Mouse (Mus musculus) thymus, postnatal 4 days (tissue): ENCODE measurements around the gene Pitpnc1.

Experiments
- DNase-seq: peaks from one replicate; pipeline ENCODE4 v3.0.0; 2021

The Pitpnc1 gene

GRCm38 (mm10) chr11:107437723-107438122 lies 32.8 kb downstream of the Pitpnc1 start:
- no peak for DNase-seq

- DNase-seq, result no peak
Measured at GRCm38 (mm10) chr11:107435776-107436449, 34.6 kb downstream of the Pitpnc1 start.

DNA sequence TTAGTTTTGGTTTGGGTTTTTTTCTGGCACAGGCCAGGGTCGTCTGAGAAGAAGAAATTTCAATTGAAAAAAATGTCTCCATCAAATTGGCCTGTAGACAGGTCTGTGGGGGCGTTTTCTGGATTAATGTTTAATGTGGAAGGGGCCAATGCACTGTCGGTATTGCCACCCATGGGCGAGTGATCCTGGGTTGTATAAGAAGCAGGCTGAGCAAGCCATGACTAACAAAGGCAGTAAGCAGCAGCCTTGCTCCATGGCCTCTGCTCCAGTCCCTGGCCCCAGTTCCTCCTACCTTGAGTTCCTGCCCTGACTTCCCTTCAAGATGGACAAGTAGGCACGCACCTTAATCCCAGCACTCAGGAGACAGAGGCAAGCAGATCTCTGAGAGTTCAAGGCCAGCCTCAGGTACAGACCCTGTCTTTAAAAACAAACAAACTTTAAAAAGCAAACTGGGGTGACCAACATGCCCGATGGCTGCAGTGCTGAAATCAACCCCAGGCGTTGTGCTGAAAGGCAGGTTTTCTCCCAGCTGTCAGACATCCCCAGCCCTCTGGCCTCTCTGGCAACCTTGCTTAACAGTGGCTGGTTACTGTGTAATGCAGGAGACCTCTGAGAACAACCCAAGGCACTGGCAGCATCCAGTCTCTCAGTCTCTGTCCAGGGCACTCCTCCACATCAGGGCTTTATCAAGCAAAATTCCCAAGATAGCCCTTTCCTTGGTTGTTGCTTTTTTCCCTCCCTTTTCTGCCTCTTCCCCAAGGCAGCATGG lies 39.1 kb downstream of the Pitpnc1 start:
- no peak for DNase-seq

- DNase-seq, result no peak
Measured at GRCm38 (mm10) chr11:107428011-107428410, 42.5 kb downstream of the Pitpnc1 start.

DNA sequence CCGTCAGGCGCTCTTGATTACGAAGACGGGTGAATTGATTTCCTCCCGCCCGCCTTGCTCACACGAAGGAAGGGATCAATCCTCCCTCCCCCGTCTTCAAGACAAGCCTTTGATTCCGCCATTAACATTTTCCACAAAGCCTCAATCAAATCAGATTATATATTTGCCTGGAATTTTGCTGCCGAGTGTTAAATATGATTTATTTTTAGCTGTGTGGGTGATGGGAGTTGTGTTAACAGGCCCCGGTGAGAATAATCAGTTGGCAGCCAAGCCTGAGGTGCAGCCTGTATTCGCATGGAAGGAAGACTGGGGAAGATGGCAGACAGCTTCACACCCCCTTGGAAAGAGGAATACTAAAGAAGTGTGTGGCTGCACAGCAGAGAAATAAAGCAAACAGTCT lies 46.3 kb downstream of the Pitpnc1 start:
- no peak for DNase-seq

DNA sequence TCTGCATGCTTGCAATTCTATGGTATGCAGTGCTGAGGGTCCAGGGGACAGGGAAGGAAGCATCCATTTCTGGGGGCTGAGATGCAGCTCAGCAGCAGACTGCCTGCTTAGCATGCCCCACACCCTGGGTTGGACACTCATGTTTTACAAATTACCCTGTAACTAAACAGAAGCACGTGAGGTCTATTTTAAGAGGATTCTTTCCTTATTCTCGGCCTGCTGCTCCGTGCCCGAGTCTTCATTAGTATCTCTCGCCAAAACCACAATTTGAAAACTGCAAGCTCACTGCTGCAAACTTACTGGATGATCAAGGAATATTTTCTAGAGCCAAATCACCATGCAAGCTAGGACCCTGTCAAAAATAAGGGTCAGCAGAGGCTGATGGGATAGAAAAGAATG lies 48.1 kb downstream of the Pitpnc1 start:
- DNase-seq, result no peak

- DNase-seq, result no peak
Measured at GRCm38 (mm10) chr11:107421751-107422355, 48.6 kb downstream of the Pitpnc1 start.

DNA sequence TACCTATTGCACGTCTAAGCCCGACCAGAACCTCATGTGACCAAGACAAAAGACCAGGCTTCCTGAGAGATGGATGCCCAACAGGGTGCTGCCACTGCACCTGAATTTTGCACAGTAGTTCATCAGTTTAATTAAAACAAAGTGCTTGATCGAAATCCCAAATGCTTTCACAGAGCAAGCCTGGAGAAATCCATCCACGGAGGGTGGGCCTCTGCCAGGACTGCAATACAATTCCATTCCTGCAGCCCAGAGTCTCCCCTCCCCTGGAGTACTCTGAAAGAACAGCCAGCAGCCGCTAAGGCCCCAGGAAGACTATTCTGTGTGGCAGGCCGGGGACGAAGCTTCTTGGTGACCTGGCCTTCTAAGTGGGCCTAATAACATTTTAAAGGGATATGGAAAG lies 50.6 kb downstream of the Pitpnc1 start:
- DNase-seq, result no peak

GRCm38 (mm10) chr11:107417041-107417583 lies 53.4 kb downstream of the Pitpnc1 start:
- peak; percentile 78 for DNase-seq

DNA sequence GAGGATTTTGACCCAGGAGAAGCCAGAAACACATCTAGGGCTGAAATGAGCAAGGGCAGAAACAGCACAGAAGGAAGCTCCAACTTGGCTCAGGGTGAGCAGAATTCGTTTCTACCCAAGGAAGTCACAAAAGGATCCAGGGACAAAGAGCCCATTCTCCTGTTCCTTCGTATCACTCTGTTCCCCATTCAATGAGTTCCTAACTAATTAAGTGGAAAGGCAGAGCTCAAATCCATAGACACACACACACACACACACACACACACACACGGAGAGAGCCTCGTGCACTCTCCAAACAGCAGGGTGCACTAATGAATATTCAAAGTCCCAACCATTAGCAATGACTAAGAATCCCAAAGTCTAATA lies 54.0 kb downstream of the Pitpnc1 start:
- DNase-seq, result no peak

DNA sequence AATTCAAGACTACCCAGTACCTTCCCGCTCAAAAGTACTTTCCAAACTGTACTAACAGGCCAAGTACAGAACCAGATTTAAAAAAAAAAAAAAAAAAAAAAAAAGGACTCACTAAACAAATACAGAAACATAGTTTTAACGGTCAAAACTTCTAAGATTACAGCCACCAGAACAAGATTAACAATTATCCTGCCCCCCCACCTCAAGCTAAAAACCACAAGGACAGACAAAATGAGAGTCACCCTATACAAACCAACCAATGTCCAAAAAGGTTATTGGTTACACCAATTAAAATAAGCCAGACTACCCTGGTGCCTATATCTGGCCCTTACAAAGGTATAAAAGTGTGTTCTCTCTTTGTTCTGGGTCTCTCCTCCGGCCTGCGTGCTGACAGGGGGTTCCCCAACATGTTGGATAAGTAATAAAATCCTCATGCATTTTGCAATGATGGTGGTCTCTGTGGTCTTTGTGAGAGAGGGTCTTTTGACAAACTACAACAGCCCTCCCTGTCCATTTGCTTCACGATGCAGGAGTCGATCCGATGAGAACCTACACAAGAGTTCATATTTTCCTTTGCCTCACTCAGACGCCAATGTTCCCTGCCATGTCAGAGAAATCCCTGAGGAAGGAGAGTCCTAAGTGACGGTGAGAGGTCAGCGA lies 54.5 kb downstream of the Pitpnc1 start:
- no peak for DNase-seq

- DNase-seq, result no peak
Measured at GRCm38 (mm10) chr11:107414996-107415747, 55.3 kb downstream of the Pitpnc1 start.

GRCm38 (mm10) chr11:107413251-107413655 lies 57.2 kb downstream of the Pitpnc1 start:
- peak; percentile 86 for DNase-seq

DNA sequence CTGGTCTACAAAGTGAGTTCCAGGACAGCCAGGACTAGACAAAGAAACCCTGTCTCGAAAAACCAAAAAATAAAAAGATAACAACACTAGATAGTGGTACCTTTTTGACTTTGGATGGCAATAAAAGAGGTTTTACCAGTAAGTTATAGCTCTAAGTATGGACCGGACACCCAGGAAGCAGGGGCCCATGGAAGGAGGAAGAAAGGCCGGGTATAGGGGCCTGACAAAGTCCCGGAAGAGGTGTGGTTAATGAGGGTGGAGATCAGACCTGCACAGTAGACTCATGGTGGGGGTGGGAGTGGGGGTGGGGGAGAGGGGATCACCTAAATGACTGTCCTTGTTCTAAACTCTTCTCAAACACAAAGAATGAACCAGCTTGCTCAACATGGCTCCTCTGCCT lies 58.4 kb downstream of the Pitpnc1 start:
- DNase-seq, result no peak

DNA sequence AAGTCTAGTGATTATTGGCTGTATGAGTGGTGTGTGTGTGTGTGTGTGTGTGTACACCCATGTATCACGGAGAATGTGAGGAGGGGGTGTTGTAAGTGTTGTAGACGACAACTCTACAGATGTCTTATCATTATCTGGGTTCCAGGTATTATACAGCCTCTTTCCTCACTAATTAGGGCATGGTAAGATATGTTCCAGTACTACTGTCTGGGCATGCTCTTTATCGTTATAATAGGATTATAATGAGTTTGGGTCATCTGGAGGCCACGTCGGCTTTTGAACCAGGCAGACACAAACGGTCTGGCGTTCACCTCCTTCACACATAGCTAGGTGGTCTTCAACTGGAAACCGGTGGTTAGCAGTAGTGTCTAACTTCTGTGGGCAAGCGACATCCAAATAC lies 58.9 kb downstream of the Pitpnc1 start:
- DNase-seq, result no peak

DNA sequence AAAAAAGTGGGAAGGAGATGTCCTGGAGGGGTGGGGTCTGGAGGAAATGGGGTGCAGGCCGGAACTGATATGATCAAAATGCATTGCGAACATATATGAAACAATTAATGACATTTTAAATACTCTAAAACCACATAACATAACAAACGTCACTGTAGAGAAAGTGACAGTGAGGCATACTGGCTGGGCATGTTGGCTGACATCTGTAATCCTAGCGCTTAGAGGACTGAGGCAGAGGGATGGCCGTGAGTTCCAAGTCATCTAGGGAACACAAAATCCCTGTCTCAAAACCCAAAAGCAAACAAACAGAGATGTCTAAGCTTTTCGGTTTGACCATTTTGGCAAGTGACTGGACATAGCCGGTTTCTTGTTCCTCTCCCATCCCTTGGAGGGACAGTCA lies 59.7 kb downstream of the Pitpnc1 start:
- no peak for DNase-seq

- DNase-seq, result no peak
Measured at GRCm38 (mm10) chr11:107410090-107410732, 60.3 kb downstream of the Pitpnc1 start.

- DNase-seq, result no peak
Measured at GRCm38 (mm10) chr11:107408886-107409285, 61.6 kb downstream of the Pitpnc1 start.

DNA sequence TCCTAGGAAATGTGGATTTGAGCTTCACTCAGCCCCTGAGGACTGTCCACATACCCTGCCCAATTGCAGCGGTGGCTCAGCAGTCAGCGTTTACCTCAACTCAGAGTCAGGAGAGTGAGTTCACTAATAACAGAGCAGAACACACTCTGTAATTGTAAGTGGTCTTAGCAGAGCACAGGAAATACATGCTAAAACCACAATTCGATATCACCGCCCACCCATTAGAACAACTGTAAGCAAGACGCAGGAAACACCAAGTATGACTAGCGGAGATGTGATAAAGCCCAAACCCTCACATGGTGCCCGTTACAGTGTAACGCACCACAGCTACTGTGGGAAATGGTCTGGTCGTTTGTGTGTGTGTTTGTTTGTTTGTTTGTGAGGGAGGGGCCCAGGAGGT lies 62.8 kb downstream of the Pitpnc1 start:
- DNase-seq, result no peak

DNA sequence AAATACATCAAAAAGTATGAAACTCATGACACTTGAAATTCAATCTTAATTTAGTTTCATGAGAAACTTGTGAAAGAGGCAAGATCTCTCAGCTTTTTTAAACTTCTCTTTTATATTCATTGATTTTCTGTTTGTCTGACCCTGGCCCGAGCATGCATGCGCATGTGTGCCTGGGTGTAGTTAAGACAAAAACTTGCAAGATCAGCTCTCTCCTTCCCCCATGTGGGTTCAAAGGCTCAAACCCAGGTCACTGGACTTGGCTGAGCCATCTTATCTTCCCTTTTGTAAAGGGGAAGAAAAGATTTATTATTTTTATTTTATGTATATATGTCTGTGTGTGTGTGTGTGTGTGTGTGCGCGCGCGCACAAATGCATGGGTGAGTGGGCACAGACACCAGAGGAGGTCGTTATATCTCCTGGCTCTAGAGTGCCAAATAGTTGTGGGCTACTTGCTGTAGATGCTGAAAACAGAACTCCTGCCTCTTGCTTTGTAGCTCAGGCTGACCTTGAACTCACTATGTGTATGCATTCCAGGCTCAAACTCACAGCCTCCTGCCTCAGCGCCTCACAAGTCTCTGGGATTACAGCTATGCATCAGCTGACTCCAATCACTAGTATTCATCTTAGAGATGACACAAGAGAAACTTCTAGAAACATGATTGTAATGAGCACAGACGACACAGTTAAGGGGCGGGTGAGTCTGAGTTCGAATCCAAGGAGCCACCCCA lies 64.7 kb downstream of the Pitpnc1 start:
- DNase-seq, result no peak

GRCm38 (mm10) chr11:107403309-107403708 lies 67.2 kb downstream of the Pitpnc1 start:
- no peak for DNase-seq
